Mouse (Mus musculus) MN1 (cell line): ENCODE data around the gene Ctsz.

Experiments used
- DNase-seq: peaks from one replicate; pipeline ENCODE4 v3.0.0-alpha.2; 2016; ENCODE audit warnings: low spot score

The Ctsz gene

DNA sequence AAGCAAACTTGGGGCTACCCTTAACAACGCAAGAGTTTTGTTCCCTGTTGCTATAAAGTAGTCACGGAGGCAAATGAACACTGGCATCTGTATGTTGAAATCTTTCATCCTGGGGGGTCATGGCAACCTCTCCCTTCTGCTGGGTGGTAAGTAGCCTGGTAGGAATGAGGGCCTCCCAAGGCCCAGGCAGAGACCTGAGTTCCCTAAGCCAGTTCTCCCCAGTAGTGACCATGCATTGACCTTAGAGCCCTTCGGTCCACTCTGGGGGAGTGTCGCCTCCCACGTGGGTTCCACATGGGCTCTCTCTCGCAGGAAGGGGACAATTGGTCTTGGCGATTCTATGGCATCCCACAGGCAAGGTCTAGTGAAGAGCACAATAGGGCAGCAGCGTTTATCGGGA lies 1.1 kb upstream of the Ctsz start:
- DNase-seq = no peak

DNA sequence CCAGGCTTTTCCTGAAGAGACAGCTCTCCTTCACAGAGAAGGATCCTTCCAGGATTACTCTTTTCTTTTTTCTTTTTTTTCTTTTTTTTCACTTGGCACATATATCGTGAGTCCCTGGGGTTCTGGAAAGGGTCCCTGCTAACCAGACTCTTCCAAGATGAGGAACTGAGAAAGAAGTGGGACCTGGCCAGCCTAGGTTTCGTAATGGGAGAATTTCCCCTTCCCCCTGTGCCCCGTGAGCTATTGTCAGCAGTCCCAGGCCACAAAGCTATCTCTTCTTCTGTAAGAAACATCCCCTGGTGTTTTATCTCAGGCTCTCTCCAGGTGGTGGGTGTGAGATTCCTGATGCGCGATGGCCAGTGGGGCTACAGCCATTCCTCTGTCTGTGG lies 605 bp upstream of the Ctsz start:
- DNase-seq = no peak

DNA sequence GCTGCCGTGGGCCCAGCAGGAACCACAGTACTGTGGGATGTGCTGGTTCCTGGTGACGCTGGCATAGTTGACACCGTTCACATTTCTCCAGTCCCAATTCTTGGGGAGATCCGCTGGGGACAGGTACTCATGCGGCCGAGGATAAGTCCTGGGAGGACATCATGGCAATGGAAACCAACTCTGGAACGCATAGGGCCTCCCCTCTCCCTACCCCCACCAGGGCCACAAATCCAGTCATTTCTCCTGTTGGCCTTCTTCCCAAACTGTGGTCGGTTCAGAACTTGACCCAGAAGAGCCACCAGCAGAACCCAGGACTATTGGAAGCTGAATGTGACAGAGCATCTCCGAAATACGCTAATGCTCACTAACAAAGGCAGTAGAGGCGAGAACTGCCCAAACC lies 658 bp downstream of the Ctsz start:
- no peak for DNase-seq

DNA sequence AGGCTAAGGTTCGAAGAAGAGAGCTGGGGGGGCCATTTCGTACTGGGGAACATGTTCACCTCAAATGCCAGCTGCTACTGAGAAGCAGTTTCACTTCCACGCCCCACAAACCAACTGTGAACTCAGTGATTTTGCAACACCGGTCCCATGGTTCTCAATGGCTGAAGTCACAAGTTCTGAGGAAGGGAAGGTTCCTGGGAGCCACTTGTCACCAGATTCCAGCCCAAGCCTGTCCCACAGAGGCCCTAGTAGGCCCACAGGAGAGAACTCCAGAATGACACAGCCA lies 1.2 kb downstream of the Ctsz start:
- DNase-seq = no peak

DNA sequence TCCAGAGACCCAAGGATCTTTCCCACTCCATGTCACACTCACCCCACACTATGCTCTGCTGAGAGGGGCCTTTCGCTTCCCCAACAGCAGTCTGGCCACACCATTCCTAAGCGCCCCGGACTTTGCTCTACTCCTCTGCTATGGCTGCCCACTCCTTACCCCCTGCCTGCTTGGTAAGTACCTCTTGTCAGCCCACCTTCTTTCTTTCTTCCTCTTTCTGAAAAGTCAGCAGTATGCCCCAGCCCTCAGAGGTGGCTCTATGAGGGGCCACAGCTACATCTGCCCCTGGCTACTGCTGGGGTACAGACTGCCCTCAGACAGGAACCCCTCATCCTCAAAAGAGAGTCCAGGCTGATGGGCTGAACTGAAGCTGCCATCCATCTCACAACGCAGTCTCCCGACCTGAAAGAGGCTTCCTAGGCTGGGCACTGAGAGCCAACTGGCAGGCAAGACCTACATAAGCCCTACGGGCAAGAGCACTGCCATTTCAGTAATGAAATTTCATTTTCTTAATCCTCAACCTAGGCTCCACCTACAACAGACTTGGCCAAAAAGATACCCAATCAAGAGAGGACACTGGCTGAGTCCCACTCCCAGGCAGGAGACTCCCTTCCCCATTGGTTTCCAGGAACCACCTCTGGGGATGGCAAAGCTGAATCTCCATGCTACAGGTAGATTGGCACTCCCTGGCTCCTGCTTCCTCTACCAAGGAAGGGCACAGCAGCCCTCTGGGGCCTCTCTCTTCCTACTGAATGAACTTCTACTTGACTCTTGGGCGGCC lies 1.7 kb downstream of the Ctsz start:
- no peak for DNase-seq

DNA sequence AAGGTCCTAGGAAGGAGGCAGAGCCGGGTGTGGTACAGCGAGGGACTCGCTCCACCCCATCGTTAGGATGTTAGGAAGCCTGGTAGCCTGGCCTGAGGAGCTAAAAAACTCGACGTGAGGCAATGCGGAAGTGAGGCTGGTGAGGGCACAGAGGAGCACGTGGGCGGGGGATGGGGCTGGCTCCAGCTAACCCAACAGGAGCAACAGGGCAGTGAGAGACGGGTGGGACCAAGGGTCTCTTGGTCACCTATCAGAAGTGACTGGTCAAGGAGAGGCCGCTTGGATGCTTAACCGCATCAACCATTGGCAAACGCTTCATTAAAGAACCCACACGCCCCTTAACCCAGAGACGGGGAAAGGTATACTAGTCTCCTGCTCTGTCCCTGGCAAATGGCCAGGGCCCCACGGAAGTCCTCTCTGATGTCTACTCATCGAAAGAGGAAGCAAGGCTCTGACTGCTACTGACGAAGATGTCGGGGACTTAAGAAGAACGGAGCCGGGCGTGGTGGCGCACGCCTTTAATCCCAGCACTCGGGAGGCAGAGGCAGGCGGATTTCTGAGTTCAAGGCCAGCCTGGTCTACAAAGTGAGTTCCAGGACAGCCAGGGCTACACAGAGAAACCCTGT lies 2.6 kb downstream of the Ctsz start:
- no peak for DNase-seq

DNA sequence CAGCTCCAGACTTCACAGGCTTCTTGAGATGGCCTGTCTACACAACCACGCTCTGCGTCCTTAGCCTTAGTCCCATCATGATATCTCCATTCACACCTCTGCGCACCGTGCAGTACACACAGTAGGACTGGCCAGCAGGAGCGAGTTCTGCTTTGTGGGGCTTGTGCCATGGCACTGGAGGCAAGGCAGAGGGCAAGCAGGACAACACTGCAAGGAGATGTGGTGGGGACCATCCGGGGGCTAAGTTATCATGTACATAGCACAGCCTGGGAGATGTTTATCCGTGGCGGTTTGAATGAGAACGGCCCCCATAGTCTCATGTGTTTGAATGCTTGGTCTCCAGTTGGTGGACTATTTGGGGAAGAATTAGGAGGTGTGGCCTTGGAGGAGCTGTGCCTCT lies 3.9 kb downstream of the Ctsz start:
- no peak for DNase-seq

DNA sequence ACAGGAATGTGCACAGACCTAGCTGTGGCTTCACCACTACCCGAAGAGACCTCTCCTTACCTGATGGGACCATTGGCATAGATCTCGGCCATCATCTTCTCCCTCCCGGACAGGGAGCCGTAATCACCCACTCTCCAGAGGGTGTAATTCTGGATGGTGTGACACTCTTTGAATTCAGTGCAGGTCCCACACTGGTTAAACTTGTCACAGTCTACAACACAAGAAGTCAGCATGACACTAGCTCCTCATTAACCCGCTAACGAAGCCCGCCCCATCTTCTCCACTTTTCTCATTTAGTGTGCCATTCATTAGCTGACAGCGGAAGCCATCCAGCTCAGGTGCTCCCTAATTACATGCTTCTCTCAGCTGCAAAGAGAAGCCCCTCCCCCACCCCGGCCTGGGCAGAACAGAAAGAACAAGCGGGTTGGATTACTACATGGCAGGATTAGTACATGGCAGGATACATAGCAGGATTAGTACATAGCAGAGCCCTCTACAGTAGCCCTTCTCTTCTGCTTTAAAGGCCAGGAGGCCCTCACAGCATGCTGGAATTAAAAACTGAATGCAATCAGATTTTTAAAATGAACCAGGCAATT lies 9.7 kb downstream of the Ctsz start:
- no peak for DNase-seq

DNA sequence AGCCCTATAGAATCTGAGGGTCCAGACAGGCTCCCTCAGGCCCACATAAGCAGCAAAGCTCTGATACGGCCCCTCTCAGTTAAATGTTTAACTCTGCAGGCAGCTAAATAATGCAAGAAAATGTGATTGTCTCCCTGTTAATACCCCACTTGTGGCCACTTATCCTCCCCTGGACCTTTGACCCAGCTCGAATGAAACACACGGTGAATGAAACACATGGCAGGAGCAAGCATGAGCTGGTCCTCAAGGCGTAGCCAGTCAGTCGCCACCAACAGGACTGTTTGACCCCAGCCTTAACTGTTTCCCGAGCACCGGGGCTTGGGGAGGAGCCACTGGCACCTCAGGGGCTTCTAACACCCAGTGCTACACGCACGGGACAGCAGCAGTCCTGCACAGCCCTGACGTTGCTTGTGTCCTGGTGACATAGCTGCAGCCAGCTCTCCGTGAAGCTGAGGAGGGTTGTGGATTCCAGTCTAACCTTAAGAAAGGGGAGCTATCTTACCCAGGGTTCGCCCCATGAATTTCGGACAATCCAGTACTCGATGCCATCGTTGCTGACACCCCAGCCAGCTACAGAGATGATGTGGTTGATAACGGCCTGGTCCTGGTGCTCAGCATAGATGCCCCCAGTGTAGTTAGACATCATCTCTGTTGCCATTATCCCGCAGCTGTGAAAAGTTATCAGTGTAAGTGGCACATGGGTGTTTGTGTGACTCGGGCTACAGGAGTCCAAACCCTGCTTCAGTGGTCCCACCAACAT lies 10.6 kb downstream of the Ctsz start:
- no peak for DNase-seq

DNA sequence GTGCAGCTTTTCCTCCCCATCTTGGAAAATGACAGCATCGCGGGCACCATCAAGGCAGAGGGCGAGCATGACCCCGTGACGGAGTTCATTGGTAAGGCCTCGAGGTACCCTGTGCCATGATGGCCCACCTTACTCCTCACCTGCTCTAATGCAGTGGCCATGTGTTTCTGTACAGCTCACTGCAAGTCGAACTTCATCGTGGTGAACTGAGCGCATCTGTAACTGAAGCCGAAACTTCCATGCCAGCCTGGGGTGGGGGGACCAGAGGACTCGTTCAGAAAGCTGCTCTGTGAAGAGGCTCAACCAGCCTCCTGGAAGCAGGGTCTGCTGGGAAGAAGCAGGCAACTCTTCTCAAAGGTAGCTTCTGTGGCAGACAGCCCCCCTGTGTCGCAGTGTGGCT lies 12.0 kb downstream of the Ctsz start:
- DNase-seq = no peak

DNA sequence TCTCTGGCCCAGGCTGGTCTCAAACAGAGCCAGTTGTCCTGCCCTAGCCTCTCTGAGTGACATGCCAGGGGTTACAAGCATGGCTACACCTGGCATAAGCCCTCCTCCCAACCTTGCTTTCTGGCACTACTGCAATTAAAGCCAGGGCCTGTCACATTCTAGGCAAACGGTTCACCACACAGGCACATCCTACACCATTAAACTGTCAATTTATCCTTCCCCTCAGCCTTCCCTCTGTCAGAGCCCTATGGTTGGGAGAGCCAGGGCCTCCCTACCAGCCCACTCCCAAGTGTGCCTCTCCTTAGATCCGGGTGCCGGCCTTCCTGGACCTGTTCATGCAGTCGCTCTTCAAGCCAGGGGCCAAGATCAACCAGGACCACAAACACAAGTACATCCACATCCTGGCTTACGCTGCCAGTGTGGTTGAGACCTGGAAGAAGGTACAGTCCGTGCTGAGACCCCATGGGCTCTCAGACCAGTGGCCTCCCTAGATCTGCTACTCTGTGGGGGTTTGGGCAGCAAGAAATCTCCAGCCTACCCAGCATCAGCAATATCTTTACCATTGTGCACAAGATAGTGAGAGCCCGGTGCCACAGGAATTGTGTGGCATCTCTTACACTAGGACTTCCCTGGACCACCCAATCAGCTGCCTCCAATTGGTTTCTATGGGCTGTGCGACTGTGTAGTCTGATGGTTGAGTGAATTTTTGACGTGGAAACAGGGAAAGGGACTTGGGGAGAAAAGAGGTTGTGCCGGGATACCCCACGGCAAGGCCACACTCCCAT lies 14.3 kb downstream of the Ctsz start:
- no peak for DNase-seq

DNA sequence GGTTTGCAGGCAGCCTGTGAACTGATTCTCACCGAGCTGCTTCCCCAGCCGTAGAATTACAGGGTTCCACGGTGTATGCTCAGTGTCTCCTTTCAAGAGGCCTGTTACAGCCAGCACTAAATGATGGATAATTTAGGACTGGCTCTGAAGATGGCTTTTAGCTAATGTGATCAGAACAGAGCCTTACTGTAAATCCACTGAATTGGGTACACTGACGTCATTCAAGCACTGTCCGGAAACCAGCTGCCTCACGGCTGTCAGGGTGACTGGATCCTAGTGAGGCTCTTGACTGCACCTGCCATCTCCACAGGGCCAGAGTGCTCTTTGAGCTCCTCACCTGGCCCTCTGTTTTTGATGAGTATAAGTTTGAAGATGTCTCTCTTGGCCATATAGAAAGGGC lies 17.7 kb downstream of the Ctsz start:
- DNase-seq = peak; percentile 86

DNA sequence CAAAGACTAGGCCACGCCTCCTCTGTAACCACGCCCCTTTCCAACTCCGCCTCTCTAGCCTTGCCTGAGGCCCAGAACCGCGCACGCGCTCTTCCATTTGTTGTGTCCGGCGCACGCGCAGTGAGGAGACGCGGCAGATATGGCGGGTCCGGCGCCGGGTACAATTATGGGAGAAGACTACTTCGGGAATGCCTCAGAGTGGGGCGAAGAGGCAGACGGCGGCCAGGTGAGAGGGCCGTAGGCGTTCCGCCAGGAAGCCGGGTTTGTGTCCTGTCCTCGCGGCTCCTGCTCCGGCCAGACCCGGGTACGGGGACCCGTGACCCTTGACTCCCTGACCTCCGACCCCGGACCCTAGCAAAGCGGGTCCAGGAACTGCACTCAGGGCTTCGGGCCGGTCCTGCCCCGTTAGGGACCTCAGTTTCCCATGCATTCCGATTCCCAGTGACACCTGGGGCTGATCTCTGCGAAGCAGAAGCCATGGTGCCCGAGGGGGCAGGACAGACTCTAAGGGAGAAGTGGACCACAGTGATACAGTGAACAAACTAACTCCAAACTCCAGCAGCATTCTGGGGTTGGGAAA lies 23.0 kb downstream of the Ctsz start, which contains the start of gene Nelfcd:
Gene Nelfcd, plus strand, starts transcription at position 74 of the 580 bp plus-strand sequence.
- peak; percentile 96 for DNase-seq

DNA sequence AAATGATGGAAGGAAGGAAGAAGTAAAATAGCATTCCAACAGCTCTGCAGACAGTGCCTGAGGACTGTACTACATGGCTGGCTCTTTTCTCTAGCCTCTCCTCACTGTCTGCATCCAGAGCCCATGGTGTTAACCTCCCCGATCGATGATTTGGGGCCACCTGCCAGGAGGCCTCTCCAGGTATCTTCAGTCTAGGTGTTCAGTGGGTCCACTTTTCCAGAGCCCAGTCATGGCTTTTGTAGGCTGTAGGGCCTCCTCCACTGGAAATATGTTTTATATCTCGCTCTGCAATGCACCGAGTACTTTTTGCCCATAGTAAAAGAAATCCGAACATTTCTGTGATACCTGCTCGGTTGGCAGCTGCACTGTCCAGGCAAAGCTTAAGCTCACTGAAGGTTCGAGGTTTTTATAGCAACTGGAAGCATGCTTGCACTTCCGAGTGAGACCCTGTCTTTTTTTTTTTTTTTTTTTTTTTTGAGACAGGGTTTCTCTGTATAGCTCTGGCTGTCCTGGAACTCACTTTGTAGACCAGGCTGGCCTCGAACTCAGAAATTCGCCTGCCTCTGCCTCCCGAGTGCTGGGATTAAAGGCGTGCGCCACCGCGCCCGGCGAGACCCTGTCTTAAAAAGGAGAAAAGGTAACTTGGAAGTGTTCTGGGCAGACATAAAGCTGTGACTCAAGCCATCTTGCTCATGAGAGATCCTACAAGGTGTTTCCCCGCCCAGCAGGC lies 23.7 kb downstream of the Ctsz start:
- DNase-seq = no peak

DNA sequence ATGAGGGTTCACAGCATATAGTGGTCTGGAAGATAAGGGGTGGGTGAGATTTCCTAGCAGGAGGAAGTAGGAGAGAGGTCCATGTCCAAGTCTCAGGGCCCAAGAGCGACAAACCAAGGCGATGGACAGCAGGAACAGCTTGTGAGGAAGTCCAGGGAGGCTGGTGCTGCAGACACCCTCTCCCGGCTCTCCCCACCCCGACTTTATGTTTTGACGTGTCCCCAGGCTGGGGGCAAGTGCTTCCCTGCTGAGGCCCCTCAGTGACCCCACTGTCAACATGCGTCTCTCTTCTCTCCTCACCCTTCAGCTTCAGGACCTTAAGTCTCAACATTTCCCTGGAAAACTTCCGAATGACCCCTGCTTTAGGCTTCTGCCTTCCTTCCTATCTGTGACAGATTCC lies 25.7 kb downstream of the Ctsz start:
- DNase-seq = no peak

DNA sequence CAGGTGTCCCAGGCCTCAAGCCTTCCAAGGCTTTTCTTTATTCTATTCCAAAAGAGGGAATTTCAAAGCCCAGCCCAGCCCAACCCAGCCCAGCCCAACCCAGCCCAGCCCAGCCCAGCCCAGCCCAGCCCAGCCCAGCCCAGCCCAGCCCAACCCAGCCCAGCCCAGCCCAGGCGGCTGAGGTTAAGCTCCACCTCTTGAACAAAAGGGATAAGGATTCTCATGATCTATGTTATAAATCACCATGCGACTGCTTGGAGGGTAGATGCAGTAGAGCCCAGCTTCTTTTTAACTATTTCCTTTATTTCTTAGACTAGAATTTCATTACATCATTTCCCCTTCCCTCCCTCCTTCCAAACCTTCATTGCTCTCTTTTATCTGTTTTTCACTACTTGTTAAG lies 28.6 kb downstream of the Ctsz start:
- DNase-seq = no peak

DNA sequence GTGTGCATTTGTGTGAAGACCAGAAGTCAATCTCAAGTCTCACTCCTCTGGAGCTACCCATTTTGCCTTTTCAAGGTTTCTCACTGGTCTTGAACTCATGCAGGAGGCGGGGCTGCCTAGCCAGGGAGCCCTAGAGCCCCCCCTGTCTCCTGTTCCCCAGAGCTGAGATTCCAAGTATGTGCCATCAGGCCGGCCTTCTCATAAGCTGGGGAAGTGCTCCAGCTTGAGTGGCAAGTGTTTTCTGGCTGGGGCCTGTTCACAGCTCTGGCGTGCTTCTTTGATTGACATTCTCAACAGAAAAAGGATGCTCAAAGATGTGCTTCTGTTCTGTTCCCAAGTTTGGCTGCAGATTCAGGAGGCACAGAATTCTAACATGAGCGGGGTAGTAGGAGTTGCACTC lies 38.4 kb downstream of the Ctsz start:
- DNase-seq = no peak

DNA sequence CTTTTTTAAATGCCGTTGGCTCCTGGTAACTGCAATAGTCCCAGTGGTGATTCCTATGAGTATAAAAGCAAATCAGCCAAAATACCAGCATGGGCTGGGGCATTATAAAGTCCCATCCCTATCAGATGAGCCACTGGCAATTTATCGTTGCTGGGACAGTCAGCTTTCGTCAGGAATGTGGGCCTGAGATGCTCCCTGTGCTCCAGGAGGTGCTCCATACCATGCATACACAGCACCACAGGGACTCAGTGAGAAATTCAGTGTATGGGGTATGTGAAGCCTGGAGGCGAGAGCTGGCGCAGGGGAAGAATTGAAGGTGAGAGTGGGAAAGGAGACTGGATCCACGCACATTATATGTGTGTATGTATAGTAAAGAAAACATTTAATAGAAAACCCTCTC lies 41.0 kb downstream of the Ctsz start:
- DNase-seq = no peak

DNA sequence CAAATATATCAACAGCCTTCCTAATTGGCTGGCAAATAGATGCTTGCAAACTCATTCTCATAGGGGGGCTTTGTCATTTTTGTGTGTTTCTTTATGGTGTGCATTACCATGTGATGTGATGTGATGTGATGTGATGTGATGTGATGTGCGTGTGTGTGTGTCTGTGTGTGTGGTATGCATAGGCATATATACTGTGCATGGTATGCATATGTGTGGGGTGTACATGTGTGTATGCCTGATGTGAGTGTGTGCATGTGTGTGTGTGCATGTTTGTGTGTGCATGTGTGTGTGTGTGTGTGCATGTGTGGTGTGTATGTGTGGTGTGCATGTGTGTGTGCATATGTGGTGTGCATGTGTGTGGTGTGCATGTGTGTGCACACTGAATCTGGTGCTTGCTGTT lies 41.8 kb downstream of the Ctsz start:
- DNase-seq = no peak

DNA sequence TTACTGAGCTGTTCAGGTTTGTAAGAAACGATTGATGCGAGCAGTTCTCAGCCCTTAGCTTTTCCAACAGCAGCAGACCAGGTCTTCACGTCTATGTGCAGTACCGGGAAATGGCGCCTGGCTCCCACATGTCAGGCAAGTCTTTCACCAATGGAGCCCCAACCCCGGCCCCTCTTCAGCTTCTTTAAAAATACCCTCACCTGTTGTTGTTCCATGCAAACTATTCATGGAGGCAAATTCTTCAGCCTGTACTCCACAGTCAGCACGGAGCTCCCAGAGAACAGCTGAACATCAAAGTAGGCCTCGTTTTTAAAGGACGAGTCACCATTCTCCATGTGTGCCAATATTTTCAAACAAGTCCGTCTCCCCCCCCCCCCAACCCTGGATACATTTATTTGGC lies 42.2 kb downstream of the Ctsz start:
- DNase-seq = no peak

DNA sequence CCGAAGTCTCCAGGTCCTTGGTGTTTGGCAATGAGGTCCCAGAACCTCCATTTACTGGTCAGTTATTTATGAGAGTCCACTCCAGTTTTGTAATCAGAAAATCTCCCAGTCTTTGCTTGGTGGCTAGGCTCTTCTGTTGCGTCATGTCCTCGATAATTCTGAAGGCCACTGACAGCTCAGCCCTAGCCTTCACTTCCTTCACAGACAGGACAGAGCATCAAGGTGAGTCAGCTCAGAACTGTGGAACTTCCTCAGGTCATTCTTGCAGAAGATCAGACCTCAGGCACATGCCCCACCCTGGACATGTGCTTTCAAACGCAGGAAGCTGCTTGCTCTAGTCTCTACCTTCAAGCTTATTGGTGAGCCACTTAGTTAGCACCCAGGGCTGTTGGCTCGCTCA lies 45.5 kb downstream of the Ctsz start:
- DNase-seq = no peak
